ENCODE assay signal across 11 mouse cellular contexts in genomic region chr3:79218566-79219051, GRCm38 (mm10).
DNase-seq lines count a peak whose midpoint lies in the region; ATAC-seq and TF ChIP-seq lines count a peak whose summit lies in the region.
"Had no signal": no experiment of that assay in that cellular context is flagged by ENCODE, and none has a peak within 500 bp of the region (broad histone marks: within the 10 kb centered on the region; RNA-seq: fewer than 3 reads in every experiment).

No protein-coding gene starts in this region.

- H3K4me1 ChIP-seq in kidney, postnatal 0 days (replicated peaks; ENCODE audit: insufficient read depth, low read length) = peaks cover 25% of the 10 kb centered on the region; the same call in 1 of the 2 replicates

- H3K36me3 ChIP-seq in kidney, postnatal 0 days (ENCODE audit: insufficient read depth, low read length) = no peaks in the 10 kb centered on the region
- H3K36me3 ChIP-seq: limb, embryonic 13.5 days had no signal

- H3K9ac ChIP-seq in kidney, postnatal 0 days (ENCODE audit: low read depth, low read length) = no peak overlapping the region
- H3K9ac ChIP-seq: limb, embryonic 13.5 days had no signal

- no peak overlapping the region for H3K4me3 ChIP-seq in layer of hippocampus, adult 2 months
- no peak overlapping the region for H3K4me3 ChIP-seq in kidney, postnatal 0 days (replicated peaks; ENCODE audit: low read depth, low read length)
- H3K4me3 ChIP-seq: limb, embryonic 13.5 days had no signal

- peak overlapping the region; percentile 82 for H3K27ac ChIP-seq in layer of hippocampus, adult 2 months
- peak overlapping the region; percentile 75 for H3K27ac ChIP-seq in kidney, postnatal 0 days
- H3K27ac ChIP-seq: limb, embryonic 13.5 days had no signal

- 52% methylated on average over 4 of the region's 4 CpGs for WGBS in kidney, postnatal 0 days

- DNase-seq in embryo, embryonic 11 days = peak; percentile 25
- no peak for DNase-seq in embryo, embryonic 10 days (ENCODE audit: low spot score)
- DNase-seq in layer of hippocampus, adult 2 months (ENCODE audit: low spot score in 2 of 2) = no peak
- DNase-seq in layer of hippocampus, adult 8-10 months (ENCODE audit: low spot score in 2 of 2) = no peak
- DNase-seq in ZHBTc4 (ENCODE audit: low read depth, low spot score) = peak; percentile 88
- DNase-seq in kidney, postnatal 0 days (ENCODE audit: low spot score) = peak; percentile 55
- DNase-seq in cerebellum, adult 11-12 months = no peak
- DNase-seq in c-Kit-positive CD71-positive TER-119-positive erythroid progenitor cells, embryonic 14.5 days (ENCODE audit: low spot score) = no peak
- DNase-seq: cerebellum, adult 9-10 months had no signal

- 0 out of 2 replicates have a peak, but pooled peaks have one; percentile 35 for ATAC-seq in kidney, postnatal 0 days (replicated peaks; ENCODE audit: low FRiP score, low read depth)
- ATAC-seq: intestine, postnatal 0 days had no signal

- no peak for TF ChIP-seq CTCF in layer of hippocampus, adult 2 months (conservative IDR thresholded peaks at IDR 0.05)
- TF ChIP-seq CTCF in kidney, postnatal 0 days (IDR thresholded peaks at IDR 0.05; ENCODE audit: low read depth) = no peak

- H3K4me2 ChIP-seq in kidney, postnatal 0 days (ENCODE audit: low read length) = 0 out of 2 replicates have a peak overlapping the region, but pooled peaks have one; percentile 11
- H3K4me2 ChIP-seq: limb, embryonic 13.5 days had no signal

- no peaks in the 10 kb centered on the region for H3K27me3 ChIP-seq in kidney, postnatal 0 days (ENCODE audit: insufficient read depth, low read length)
- H3K27me3 ChIP-seq: limb, embryonic 13.5 days had no signal

- no peaks in the 10 kb centered on the region for H3K9me3 ChIP-seq in kidney, postnatal 0 days (replicated peaks; ENCODE audit: low read length)
- H3K9me3 ChIP-seq: limb, embryonic 13.5 days had no signal

Comparison
In these comparisons a context has a peak if more than half of its experiments do, and no peak if none do; other contexts are left out.
1. DNase-seq: peak in embryo, embryonic 11 days (single experiment), ZHBTc4 (single experiment) and kidney, postnatal 0 days (single experiment); none in embryo, embryonic 10 days (single experiment), layer of hippocampus, adult 2 months (0 of 2), layer of hippocampus, adult 8-10 months (0 of 2), cerebellum, adult 11-12 months (single experiment) and c-Kit-positive CD71-positive TER-119-positive erythroid progenitor cells, embryonic 14.5 days (single experiment).